Mouse (Mus musculus) heart, postnatal 0 days (tissue): ENCODE data around the gene Gtf2f2. TPM values are rescaled to one million over a fixed set of nuclear protein-coding genes. Genes with fewer than 3 reads are reported as not detected.
A peak's percentile ranks its signal among the peaks of the same experiment; 100 is the strongest.

Source experiments
- ATAC-seq: fragments of 200-750 bp; cut with Nextera tagmentation; 2 replicates; pipeline ENCODE4 v1.8.0; 2017; ENCODE audit warnings: low read depth, moderate number of reproducible peaks, moderate library complexity; ENCODE audit not compliant: insufficient read depth
- DNase-seq: peaks from one replicate; pipeline ENCODE4 v3.0.0-alpha.2; 2016; ENCODE audit warnings: low spot score
- H3K27ac ChIP-seq: fragments of 300-500 bp; sonication (generic); 2 replicates; pipeline ENCODE4 v1.5.1; 2014; ENCODE audit warnings: low read depth, mild to moderate bottlenecking
- H3K27me3 ChIP-seq: fragments of 300-500 bp; sonication (generic); 2 replicates; pipeline ENCODE4 v1.6.1; 2014; ENCODE audit warnings: low read length, mixed read lengths; ENCODE audit not compliant: control insufficient read depth, insufficient read depth
- H3K36me3 ChIP-seq: fragments of 300-500 bp; sonication (generic); replicated peaks from 2 replicates; pipeline ENCODE4 v1.6.1; 2014; ENCODE audit warnings: low read length, mixed read lengths; ENCODE audit not compliant: control insufficient read depth, insufficient read depth
- H3K4me1 ChIP-seq: fragments of 300-500 bp; sonication (generic); 2 replicates; pipeline ENCODE4 v1.6.1; 2014; ENCODE audit warnings: antibody characterized with exemption; ENCODE audit not compliant: control insufficient read depth, insufficient read depth
- H3K4me2 ChIP-seq: fragments of 300-500 bp; sonication (generic); 2 replicates; pipeline ENCODE4 v1.6.1; 2014; ENCODE audit warnings: low read depth, mild to moderate bottlenecking, low read length, moderate library complexity
- H3K4me3 ChIP-seq: fragments of 300-500 bp; sonication (generic); 2 replicates; pipeline ENCODE4 v1.5.1; 2014; ENCODE audit warnings: low read depth, low read length
- H3K9ac ChIP-seq: fragments of 300-500 bp; sonication (generic); replicated peaks from 2 replicates; pipeline ENCODE4 v1.6.1; 2014; ENCODE audit warnings: low read depth, low read length, mixed read lengths
- H3K9me3 ChIP-seq: fragments of 300-500 bp; sonication (generic); replicated peaks from 2 replicates; pipeline ENCODE4 v1.6.1; 2016; ENCODE audit warnings: low read length; ENCODE audit not compliant: control insufficient read depth
- CTCF ChIP-seq: IDR thresholded peaks from 2 replicates; pipeline ENCODE4 v1.5.1; 2016; ENCODE audit warnings: antibody characterized with exemption, control low read depth, low read depth
- EP300 ChIP-seq: IDR thresholded peaks from 2 replicates; pipeline ENCODE4 v1.6.1; 2016; ENCODE audit warnings: antibody characterized with exemption, low read depth
- WGBS: fragments of 180-500 bp; shearing (Covaris S2); extraction: QIAGEN DNeasy Blood & Tissue Kit; methylation state at CpG from one replicate; pipeline ENCODE4 v1.1.7; 2014; 5-methylcytosine and 5-hydroxymethylcytosine counted together
- polyA plus RNA-seq: library from polyadenylated mRNA; unstranded; fragments of >200 nt; fragmentation: Nextera tagmentation; extraction: Ambion mirVana; gene quantifications from 2 replicates; pipeline ENCODE4 v1.2.1, GENCODE M21; 2015
- total RNA-seq: library from RNA; depleted of rRNA; stranded (reverse); fragments of >200 nt; gene quantifications from 2 replicates; pipeline ENCODE4 v1.2.3, GENCODE M21; 2014; ENCODE audit warnings: low replicate concordance; rRNA removed

Gtf2f2 gene
- total RNA-seq (6.4 and 10.1 TPM in 2 replicates), polyA plus RNA-seq (22.8 and 25.7 TPM in 2 replicates)

GRCm38 (mm10) chr14:76010102-76011061 is at the start of gene Gtf2f2:
Gtf2f2 (minus strand) TSS chr14:76010865.
- Histone ChIP-seq H3K27me3 (no peaks in the 10 kb centered on the region), H3K4me3 (peak within 1 kb of the TSS; percentile 69), H3K36me3 (no peaks in the 10 kb centered on the region), H3K27ac (peak within 1 kb of the TSS; percentile 66), H3K9ac (peak within 1 kb of the TSS; percentile 78), H3K4me1 (peaks cover 18% of the 10 kb centered on the region), H3K4me2 (peak within 1 kb of the TSS; percentile 73), H3K9me3 (no peaks in the 10 kb centered on the region)
- TF ChIP-seq EP300 (no peak; the same call in 1 of the 2 replicates), CTCF (no peak)
- under 1% methylated on average over 67 of the region's 67 CpGs for WGBS
- peak; percentile 86 for DNase-seq
- ATAC-seq = peak; percentile 94

- H3K9ac ChIP-seq = no peak overlapping the region
- no peak overlapping the region for H3K27ac ChIP-seq
- 0 out of 2 replicates have a peak, but pooled peaks cover 3% of the 10 kb centered on the region for H3K4me1 ChIP-seq
- H3K27me3 ChIP-seq = no peaks in the 10 kb centered on the region
- no peak overlapping the region for H3K4me2 ChIP-seq
- ATAC-seq = no peak
- H3K4me3 ChIP-seq = no peak overlapping the region
- no peak for DNase-seq
- TF ChIP-seq EP300 = no peak
- TF ChIP-seq CTCF = no peak
- WGBS = 74% methylated on average over 5 of the region's 5 CpGs
- H3K36me3 ChIP-seq = no peaks in the 10 kb centered on the region
- H3K9me3 ChIP-seq = no peaks in the 10 kb centered on the region
These were observed 48.8 kb upstream of the Gtf2f2 start for GRCm38 (mm10) chr14:76059441-76059840.

- DNase-seq = no peak
These were observed 43.1 kb upstream of the Gtf2f2 start for GRCm38 (mm10) chr14:76053726-76054125.

GRCm38 (mm10) chr14:76051966-76052365 is 41.3 kb upstream of the Gtf2f2 start:
- Histone ChIP-seq H3K36me3 (no peaks in the 10 kb centered on the region), H3K4me2 (no peak overlapping the region), H3K27ac (no peak overlapping the region), H3K9me3 (no peaks in the 10 kb centered on the region), H3K4me1 (0 out of 2 replicates have a peak, but pooled peaks cover 5% of the 10 kb centered on the region), H3K4me3 (no peak overlapping the region), H3K27me3 (no peaks in the 10 kb centered on the region), H3K9ac (no peak overlapping the region)
- TF ChIP-seq EP300 = no peak
- no peak for TF ChIP-seq CTCF
- DNase-seq = no peak
- WGBS = 82% methylated on average over 7 of the region's 7 CpGs
- no peak for ATAC-seq

More at GRCm38 (mm10) chr14:76053726-76054125, 43.1 kb upstream of the Gtf2f2 start:
- Histone ChIP-seq H3K9me3 (no peaks in the 10 kb centered on the region), H3K27ac (no peak overlapping the region), H3K9ac (no peak overlapping the region), H3K4me2 (no peak overlapping the region), H3K36me3 (no peaks in the 10 kb centered on the region), H3K27me3 (no peaks in the 10 kb centered on the region), H3K4me1 (0 out of 2 replicates have a peak, but pooled peaks cover 5% of the 10 kb centered on the region), H3K4me3 (no peak overlapping the region)
- no peak for ATAC-seq
- TF ChIP-seq EP300 (no peak), CTCF (no peak)
- 74% methylated on average over 11 of the region's 11 CpGs for WGBS

DNA sequence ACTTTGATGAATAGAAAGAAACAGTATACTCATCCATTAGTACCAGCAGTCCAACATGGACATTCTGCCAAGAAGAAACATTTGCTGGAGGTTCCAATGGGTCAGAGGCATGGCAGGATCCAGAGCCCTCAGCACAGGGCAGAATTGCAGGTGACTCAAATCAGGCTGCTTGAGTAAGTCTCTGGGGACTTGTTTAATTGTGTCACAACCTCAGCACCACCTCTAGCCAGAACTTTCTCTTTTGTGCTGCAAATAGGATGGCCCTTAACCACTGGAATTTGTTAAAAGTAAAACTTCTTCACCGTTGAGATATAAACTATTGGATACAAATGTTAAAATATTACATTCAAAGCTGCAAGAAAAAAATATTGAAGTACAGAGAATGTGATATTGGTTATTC is 35.1 kb upstream of the Gtf2f2 start:
- ATAC-seq = no peak
- H3K27me3 ChIP-seq = no peaks in the 10 kb centered on the region

More for the DNA sequence above, 35.1 kb upstream of the Gtf2f2 start:
- no peak for DNase-seq
- H3K9me3 ChIP-seq = no peaks in the 10 kb centered on the region
- TF ChIP-seq EP300 (no peak), CTCF (no peak)
- H3K27ac ChIP-seq = no peak overlapping the region
- no peak overlapping the region for H3K4me3 ChIP-seq
- H3K4me2 ChIP-seq = no peak overlapping the region
- H3K9ac ChIP-seq = no peak overlapping the region
- no peaks in the 10 kb centered on the region for H3K4me1 ChIP-seq
- 47% methylated on average over 1 of the region's 1 CpGs for WGBS
- no peaks in the 10 kb centered on the region for H3K36me3 ChIP-seq
